Mouse (Mus musculus) lung, adult 18-20 months (tissue): Measurements from ENCODE around the gene Brms1.

Experiments used
- DNase-seq, 2 experiments: peaks; one replicate each; pipeline ENCODE4 v3.0.0; 2022; ENCODE audit warnings: mixed read lengths in 2 of 2

The Brms1 gene

GRCm38 (mm10) chr19:5092083-5092482, 50.9 kb downstream of the Brms1 start:
- no peak for DNase-seq

GRCm38 (mm10) chr19:5093481-5094242, 52.5 kb downstream of the Brms1 start:
- no peak for DNase-seq

DNA sequence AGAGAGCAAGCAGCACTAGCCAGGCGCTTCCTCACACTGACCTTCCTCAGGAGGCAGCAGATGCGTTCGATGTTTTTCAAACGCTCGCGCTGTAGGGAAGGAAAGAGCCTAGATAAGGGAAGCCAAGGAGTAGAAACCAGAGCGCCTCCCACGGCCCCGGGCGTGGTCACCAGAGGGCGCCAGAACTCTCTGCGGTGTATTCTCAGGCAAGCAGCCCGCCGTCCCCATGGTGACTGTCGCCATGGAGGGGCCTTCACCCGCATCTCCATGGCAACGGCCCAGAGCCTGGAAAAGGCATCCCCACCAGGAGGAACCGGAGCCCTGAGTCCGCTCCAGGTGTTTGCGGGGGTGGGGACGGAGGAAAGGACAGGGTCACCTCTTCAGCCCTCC, 53.1 kb downstream of the Brms1 start:
- DNase-seq, result peak; percentile 84 to 88

DNA sequence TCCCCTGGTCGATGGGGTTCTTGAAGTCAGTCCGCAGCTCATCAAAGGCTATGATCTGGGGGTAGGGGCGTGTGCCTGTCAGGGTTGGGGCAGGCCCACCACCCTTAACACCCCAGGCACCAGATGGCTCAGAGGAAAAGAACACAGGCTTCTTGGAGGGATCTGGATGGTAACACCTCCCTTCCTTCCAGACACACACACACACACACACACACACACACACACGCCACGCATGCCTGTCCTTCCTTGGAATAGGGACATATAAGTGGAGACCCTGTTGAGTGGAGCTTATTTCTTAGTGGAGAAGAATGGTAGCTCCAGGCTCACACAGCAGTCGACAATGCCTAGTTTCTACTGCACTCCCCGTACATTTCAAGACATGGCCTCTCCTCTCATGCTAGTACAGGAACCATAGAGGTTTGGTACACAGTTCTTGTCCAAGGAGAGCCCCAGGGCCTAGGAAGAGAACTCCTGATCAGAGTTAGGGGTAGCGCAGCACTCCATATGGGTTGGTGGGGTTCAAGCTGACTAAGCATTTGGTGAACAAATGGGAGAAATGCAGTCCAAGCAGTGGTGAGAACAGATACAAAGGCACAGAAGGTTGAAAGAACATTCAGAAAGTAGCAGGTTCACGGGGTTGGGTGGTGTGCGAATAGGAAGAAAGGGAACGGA, 53.7 kb downstream of the Brms1 start:
- no peak for DNase-seq

DNA sequence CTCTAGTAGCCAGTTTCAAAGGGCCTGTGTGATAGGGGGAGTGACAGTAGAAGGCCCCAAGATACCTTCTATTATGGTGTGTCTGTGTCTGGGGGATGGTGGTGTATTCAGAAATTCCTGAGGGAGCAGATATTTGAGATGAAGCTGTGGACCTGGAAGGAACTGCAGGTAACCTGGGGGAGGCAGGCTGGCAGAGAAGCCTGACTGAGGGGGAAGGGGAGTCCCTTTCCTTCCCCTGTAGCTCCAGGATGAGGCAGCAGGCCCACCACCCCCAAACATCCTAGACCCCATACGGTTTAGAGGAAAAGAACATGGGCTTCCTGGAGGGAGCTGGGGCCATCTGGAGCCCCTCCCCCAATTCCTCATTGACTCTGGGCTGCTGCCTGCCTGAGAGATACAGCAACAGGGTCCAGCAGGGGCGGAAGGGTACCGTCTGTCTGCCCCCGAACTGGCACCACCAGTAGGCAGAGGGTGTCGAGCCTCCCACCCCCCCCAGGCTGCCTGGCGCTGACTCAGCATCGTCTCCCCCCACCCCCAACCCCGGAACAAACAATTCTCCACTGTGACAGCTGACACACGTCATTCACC, 54.8 kb downstream of the Brms1 start:
- DNase-seq, result no peak

DNA sequence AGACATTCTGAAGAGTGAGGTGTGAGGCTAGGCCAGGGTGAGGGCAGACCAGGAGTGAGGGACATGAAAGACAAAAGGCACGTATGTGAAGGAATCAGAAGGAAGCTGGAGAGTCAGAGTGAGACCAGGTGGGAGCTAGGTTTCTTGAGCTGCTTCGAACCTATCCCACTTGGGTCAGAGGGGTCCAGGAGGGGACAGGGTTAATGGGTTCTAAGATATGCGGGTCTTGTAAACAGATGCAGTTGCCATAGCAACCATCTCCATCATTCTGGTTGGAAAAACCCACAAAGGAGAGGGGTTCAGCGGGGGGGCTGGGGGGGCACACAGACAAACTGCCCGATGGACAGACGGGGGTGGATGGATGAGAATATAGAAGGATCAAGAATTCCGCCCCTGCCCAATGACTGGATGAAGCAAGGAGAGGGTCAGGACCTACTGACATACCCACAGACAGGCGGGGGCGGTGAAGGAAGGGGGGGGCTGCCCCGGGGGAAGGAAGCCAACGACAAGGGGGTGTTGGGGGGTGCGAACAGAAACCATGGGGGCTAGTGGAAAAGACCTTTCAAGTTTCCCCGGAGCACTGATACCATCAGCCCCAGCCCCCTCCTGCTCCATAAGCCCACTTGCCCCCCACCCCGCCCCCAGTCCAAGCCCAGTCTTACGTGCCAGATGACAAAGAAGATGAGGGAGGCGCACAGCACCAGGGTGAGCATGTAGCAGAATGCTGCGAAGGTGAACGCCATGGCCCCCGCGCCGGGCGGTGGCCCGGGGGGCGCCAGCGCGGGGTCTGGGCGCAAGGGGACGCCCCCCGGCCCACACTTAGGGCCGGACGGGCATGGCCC, 56.6 kb downstream of the Brms1 start:
- no peak for DNase-seq

GRCm38 (mm10) chr19:5098363-5099143, 57.4 kb downstream of the Brms1 start, which contains the start of gene Cnih2:
Gene Cnih2, minus strand, starts transcription at chr19:5098521.
- DNase-seq, result peak in 1 of 2 experiments; percentile 54
